9 mouse cellular contexts compared by ENCODE assay signal in genomic region chrX:169299579-169299978, GRCm38 (mm10). TPM values are rescaled to one million over a fixed set of nuclear protein-coding genes. Genes with fewer than 3 reads are reported as not detected.
DNase-seq lines count a peak whose midpoint lies in the region; ATAC-seq and TF ChIP-seq lines count a peak whose summit lies in the region.
"Had no signal": no experiment of that assay in that cellular context is flagged by ENCODE, and none has a peak within 500 bp of the region (broad histone marks: within the 10 kb centered on the region; RNA-seq: fewer than 3 reads in every experiment).

No protein-coding gene starts in this region.

- TF ChIP-seq CTCF in cerebellum, adult 2 months (IDR thresholded peaks at IDR 0.05; ENCODE audit: borderline replicate concordance, insufficient read depth, low read depth, low read length) = no peak

- H3K9me3 ChIP-seq in limb, embryonic 13.5 days = no peaks in the 10 kb centered on the region
- H3K9me3 ChIP-seq in limb, embryonic 10.5 days (replicated peaks) = no peaks in the 10 kb centered on the region
- H3K9me3 ChIP-seq: liver, embryonic 13.5 days had no signal

- H3K27ac ChIP-seq in limb, embryonic 13.5 days = no peak overlapping the region
- H3K27ac ChIP-seq in limb, embryonic 10.5 days = no peak overlapping the region
- H3K27ac ChIP-seq in cerebellum, adult 2 months (ENCODE audit: insufficient read depth, low read length) = no peak overlapping the region
- H3K27ac ChIP-seq: liver, embryonic 13.5 days had no signal

- peak; percentile 85 for ATAC-seq in frontal cortex, adult (ENCODE audit: low TSS enrichment)
- ATAC-seq in limb, embryonic 13.5 days (ENCODE audit: low FRiP score, low read depth) = 0 out of 2 replicates have a peak, but pooled peaks have one; percentile 44
- peak; percentile 98 for ATAC-seq in common myeloid progenitor, adult 5-6 weeks (replicated peaks; ENCODE audit: low read depth, poor library complexity, severe bottlenecking)
- ATAC-seq in monocyte, adult 5-6 weeks (replicated peaks; ENCODE audit: insufficient number of reproducible peaks, low FRiP score, low TSS enrichment, poor library complexity, severe bottlenecking) = peak; percentile 43; the same call in 1 of the 2 replicates

- 66% methylated on average over 4 of the region's 4 CpGs for WGBS in limb, embryonic 13.5 days
- 91% methylated on average over 4 of the region's 4 CpGs for WGBS in limb, embryonic 10.5 days
- WGBS in cerebellum, adult 2 months = 57% methylated on average over 4 of the region's 4 CpGs

- TF ChIP-seq POLR2A in cerebellum, adult 2 months (IDR thresholded peaks at IDR 0.05; ENCODE audit: borderline replicate concordance, insufficient read depth, low read length) = no peak

- H3K36me3 ChIP-seq in limb, embryonic 13.5 days = no peaks in the 10 kb centered on the region
- no peaks in the 10 kb centered on the region for H3K36me3 ChIP-seq in limb, embryonic 10.5 days
- H3K36me3 ChIP-seq: liver, embryonic 13.5 days had no signal

- H3K27me3 ChIP-seq in limb, embryonic 13.5 days = peaks cover 18% of the 10 kb centered on the region; the same call in 1 of the 2 replicates
- peaks cover 54% of the 10 kb centered on the region for H3K27me3 ChIP-seq in limb, embryonic 10.5 days (ENCODE audit: low read depth, poor library complexity, severe bottlenecking)
- H3K27me3 ChIP-seq in cerebellum, adult 2 months (ENCODE audit: control insufficient read depth, insufficient read depth, low read length) = no peaks in the 10 kb centered on the region
- H3K27me3 ChIP-seq: liver, embryonic 13.5 days had no signal

- no peak for DNase-seq in frontal cortex, postnatal 25 days (ENCODE audit: low spot score in 2 of 2)
- DNase-seq in limb, embryonic 10.5 days (ENCODE audit: low spot score) = no peak
- DNase-seq in cerebellum, adult 2 months = no peak
- DNase-seq in gastrocnemius, adult 8-10 months (ENCODE audit: low spot score in 2 of 2) = no peak
- DNase-seq: liver, embryonic 13.5 days had no signal

- no peaks in the 10 kb centered on the region for H3K4me1 ChIP-seq in limb, embryonic 13.5 days
- no peaks in the 10 kb centered on the region for H3K4me1 ChIP-seq in limb, embryonic 10.5 days
- no peaks in the 10 kb centered on the region for H3K4me1 ChIP-seq in cerebellum, adult 2 months (ENCODE audit: control insufficient read depth, insufficient read depth, low read length)
- H3K4me1 ChIP-seq: liver, embryonic 13.5 days had no signal

- H3K4me2 ChIP-seq in limb, embryonic 13.5 days (replicated peaks) = no peak overlapping the region
- H3K4me2 ChIP-seq: liver, embryonic 13.5 days had no signal

- H3K4me3 ChIP-seq in limb, embryonic 13.5 days = no peak overlapping the region
- H3K4me3 ChIP-seq in limb, embryonic 10.5 days = no peak overlapping the region
- no peak overlapping the region for H3K4me3 ChIP-seq in cerebellum, adult 2 months (replicated peaks; ENCODE audit: insufficient read depth, low read depth, low read length)
- H3K4me3 ChIP-seq: liver, embryonic 13.5 days had no signal

- H3K9ac ChIP-seq in limb, embryonic 13.5 days = no peak overlapping the region
- H3K9ac ChIP-seq: liver, embryonic 13.5 days had no signal

RNA-seq across cellular contexts. Expression of gene Hccs, which starts 20.6 kb away (rescaled TPM):
- 34.2 and 36.3 TPM in 2 replicates for polyA plus RNA-seq in limb, embryonic 13.5 days (2015; fragmentation: Nextera tagmentation; extraction: Ambion mirVana)
- polyA plus RNA-seq in limb, embryonic 10.5 days (2016; fragmentation: Nextera tagmentation; extraction: Ambion mirVana) = 36.3 and 39.1 TPM in 2 replicates
- 35.5 and 35.9 TPM in 2 replicates for total RNA-seq in common myeloid progenitor, adult 5-6 weeks (2017)
- total RNA-seq in monocyte, adult 5-6 weeks (2017) = 25.4 to 34.0 TPM (median 32.1 TPM) in 3 replicates
- polyA plus RNA-seq in cerebellum, adult 2 months (2012; rRNA removed) = 26.8 TPM in 2 replicates
- 10 to 100 TPM; 21.3 to 30.3 (median 26.8) TPM for total RNA-seq in gastrocnemius, adult 8-10 months (2022)

Comparison
In these comparisons a context has a peak if more than half of its experiments do, and no peak if none do; other contexts are left out.
1. ATAC-seq: peak in every context shown above with its lines; median percentile 98 in common myeloid progenitor, adult 5-6 weeks; 85 in frontal cortex, adult; 44 in limb, embryonic 13.5 days; 43 in monocyte, adult 5-6 weeks.